Mouse (Mus musculus): ENCODE data around the gene Olfr303.
"Not testable (repeated sequence)": the region's sequence is repeated elsewhere in the genome, so short reads cannot be mapped to it uniquely, and the experiment has no call there.

Gene Olfr303

GRCm38 (mm10) chr7:86397689-86398088, at the start of gene Olfr303:
Gene Olfr303, minus strand, starts transcription at chr7:86397789.
- no peak for ATAC-seq (ENCODE audit: insufficient number of reproducible peaks, low FRiP score, low TSS enrichment)

- ATAC-seq (ENCODE audit: insufficient number of reproducible peaks, low FRiP score, low TSS enrichment), result no peak
Measured at GRCm38 (mm10) chr7:86403546-86403945, 6.0 kb upstream of the Olfr303 start, which contains the start of gene Olfr301. Gene Olfr301, plus strand, starts transcription at chr7:86403846.

GRCm38 (mm10) chr7:86386558-86386957, 11.0 kb downstream of the Olfr303 start, which contains the start of gene Olfr304:
Gene Olfr304, minus strand, starts transcription at chr7:86386658.
- ATAC-seq (ENCODE audit: insufficient number of reproducible peaks, low FRiP score, low TSS enrichment), result no peak

- no peak for ATAC-seq (ENCODE audit: insufficient number of reproducible peaks, low FRiP score, low TSS enrichment)
Measured at GRCm38 (mm10) chr7:86385769-86386168, 11.8 kb downstream of the Olfr303 start.

- no peak for ATAC-seq (ENCODE audit: insufficient number of reproducible peaks, low FRiP score, low TSS enrichment)
Measured at GRCm38 (mm10) chr7:86366828-86367227, 30.8 kb downstream of the Olfr303 start, which contains the start of gene Olfr305. Gene Olfr305, minus strand, starts transcription at chr7:86366928.

GRCm38 (mm10) chr7:86346296-86346695, 51.3 kb downstream of the Olfr303 start:
- ATAC-seq (ENCODE audit: insufficient number of reproducible peaks, low FRiP score, low TSS enrichment), result not testable (repeated sequence)

- no peak for ATAC-seq (ENCODE audit: insufficient number of reproducible peaks, low FRiP score, low TSS enrichment)
Measured at GRCm38 (mm10) chr7:86344253-86344652, 53.3 kb downstream of the Olfr303 start.

GRCm38 (mm10) chr7:86342881-86343565, 54.6 kb downstream of the Olfr303 start:
- no peak for ATAC-seq (ENCODE audit: insufficient number of reproducible peaks, low FRiP score, low TSS enrichment)
